Mouse (Mus musculus) C2C12 (cell line): ENCODE data around the gene Zfp697.
"Not testable (repeated sequence)": the region's sequence is repeated elsewhere in the genome, so short reads cannot be mapped to it uniquely, and the experiment has no call there.

ENCODE experiments used
- CEBPB ChIP-seq: IDR thresholded peaks from one replicate; pipeline ENCODE4 v1.6.1; 2011; ENCODE audit warnings: low read depth, mild to moderate bottlenecking, control low read depth, moderate library complexity
- CTCF ChIP-seq: IDR thresholded peaks from one replicate; pipeline ENCODE4 v1.5.1; 2011; ENCODE audit not compliant: control insufficient read depth, insufficient read depth, insufficient read length
- MAX ChIP-seq: IDR thresholded peaks from one replicate; pipeline ENCODE4 v1.6.1; 2011; ENCODE audit warnings: mild to moderate bottlenecking, control low read depth
- MYOD1 ChIP-seq: IDR thresholded peaks from one replicate; pipeline ENCODE4 v1.6.1; 2011; ENCODE audit warnings: low read depth; ENCODE audit not compliant: control insufficient read depth, insufficient read length
- MYOG ChIP-seq: IDR thresholded peaks from one replicate; pipeline ENCODE4 v1.6.1; 2011; ENCODE audit not compliant: control insufficient read depth, insufficient read length; ENCODE audit errors: extremely low read depth
- USF1 ChIP-seq: IDR thresholded peaks from one replicate; pipeline ENCODE4 v1.6.1; 2011; ENCODE audit warnings: low read depth, mild to moderate bottlenecking, control low read depth, moderate library complexity

GRCm38 (mm10) chr3:98616786-98617185 is 234.5 kb downstream of the Zfp697 start:
- not testable (repeated sequence) for TF ChIP-seq CTCF, MAX, CEBPB, MYOD1, USF1, MYOG
